ENCODE assay signal across 12 mouse cellular contexts in the genomic region with DNA sequence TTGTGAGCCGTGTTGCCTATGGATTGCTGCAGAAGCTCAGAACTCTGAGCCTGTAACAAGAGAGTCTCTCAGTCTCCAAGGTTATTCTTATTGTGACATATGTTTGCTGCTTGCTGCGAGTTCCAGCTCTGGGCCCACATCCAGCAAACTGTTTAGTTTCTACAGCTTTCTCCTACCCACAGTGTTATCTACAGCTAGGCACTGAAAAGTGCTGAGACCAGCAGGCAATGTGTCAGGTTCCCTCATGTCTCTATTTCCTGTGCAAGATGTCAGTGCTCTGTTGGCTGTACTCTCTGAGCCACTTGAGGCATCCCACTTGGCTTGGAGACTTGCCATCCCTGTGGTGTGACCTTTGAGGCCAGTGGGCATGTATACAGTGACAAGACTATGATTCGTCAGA. TPM values are rescaled to one million over a fixed set of nuclear protein-coding genes. Genes with fewer than 3 reads are reported as not detected.
DNase-seq lines count a peak whose midpoint lies in the region; ATAC-seq lines count a peak whose summit lies in the region.
"Had no signal": no experiment of that assay in that cellular context is flagged by ENCODE, and none has a peak within 500 bp of the region (broad histone marks: within the 10 kb centered on the region; RNA-seq: fewer than 3 reads in every experiment).

No protein-coding gene starts in this region.

- no peaks in the 10 kb centered on the region for H3K4me1 ChIP-seq in heart, embryonic 12.5 days (replicated peaks)
- no peaks in the 10 kb centered on the region for H3K4me1 ChIP-seq in kidney, embryonic 16.5 days (ENCODE audit: insufficient read depth, low read length)
- H3K4me1 ChIP-seq: heart, embryonic 15.5 days had no signal

- H3K27ac ChIP-seq in heart, embryonic 12.5 days (ENCODE audit: poor library complexity, severe bottlenecking): no peak overlapping the region
- H3K27ac ChIP-seq in kidney, embryonic 16.5 days (ENCODE audit: low read length): no peak overlapping the region
- H3K27ac ChIP-seq: heart, embryonic 15.5 days had no signal

- intact Hi-C loops in left cerebral cortex, postnatal 25 days (cut with DNase I): no loop called here

- H3K9me3 ChIP-seq in heart, embryonic 12.5 days (replicated peaks): 0 out of 2 replicates have a peak, but pooled peaks cover 4% of the 10 kb centered on the region
- peaks cover 3% of the 10 kb centered on the region; the same call in 1 of the 2 replicates for H3K9me3 ChIP-seq in kidney, embryonic 16.5 days (ENCODE audit: low read length)
- H3K9me3 ChIP-seq: heart, embryonic 15.5 days had no signal

- ATAC-seq in inflammation-experienced regulatory T-cells, adult 6 months: peak; percentile 65
- no peak for ATAC-seq in heart, embryonic 12.5 days (ENCODE audit: insufficient number of reproducible peaks, low FRiP score)
- ATAC-seq in kidney, embryonic 16.5 days (ENCODE audit: low FRiP score, low TSS enrichment): no peak
- ATAC-seq: Patski had no signal

- no peaks in the 10 kb centered on the region for H3K36me3 ChIP-seq in heart, embryonic 12.5 days
- no peaks in the 10 kb centered on the region for H3K36me3 ChIP-seq in kidney, embryonic 16.5 days (ENCODE audit: insufficient read depth, low read length)
- H3K36me3 ChIP-seq: heart, embryonic 15.5 days had no signal

- H3K27me3 ChIP-seq in heart, embryonic 12.5 days (replicated peaks): no peaks in the 10 kb centered on the region
- no peaks in the 10 kb centered on the region for H3K27me3 ChIP-seq in kidney, embryonic 16.5 days (ENCODE audit: insufficient read depth, low read length)
- H3K27me3 ChIP-seq: heart, embryonic 15.5 days had no signal

- H3K4me3 ChIP-seq in heart, embryonic 12.5 days: no peak overlapping the region
- H3K4me3 ChIP-seq in kidney, embryonic 16.5 days (ENCODE audit: low read length): no peak overlapping the region
- H3K4me3 ChIP-seq: heart, embryonic 15.5 days had no signal

- no peak overlapping the region for H3K9ac ChIP-seq in heart, embryonic 12.5 days
- H3K9ac ChIP-seq in kidney, embryonic 16.5 days (replicated peaks; ENCODE audit: low read length): no peak overlapping the region
- H3K9ac ChIP-seq: heart, embryonic 15.5 days had no signal

- no peak overlapping the region for H3K4me2 ChIP-seq in heart, embryonic 12.5 days
- no peak overlapping the region for H3K4me2 ChIP-seq in kidney, embryonic 16.5 days (replicated peaks; ENCODE audit: low read depth, low read length)
- H3K4me2 ChIP-seq: heart, embryonic 15.5 days had no signal

- DNase-seq in Muller cell, postnatal 12 days (ENCODE audit: inconsistent ontology term): peak; percentile 16
- peak; percentile 57 for DNase-seq in cerebellum, adult 11-12 months
- DNase-seq in left cerebral cortex, postnatal 25 days (ENCODE audit: low spot score in 2 of 2): peak; percentile 59 to 93
- no peak for DNase-seq in gastrocnemius, postnatal 4 days (ENCODE audit: low spot score in 2 of 2)
- DNase-seq: retina, postnatal 1 day had no signal

- 59% methylated on average over 3 of the region's 3 CpGs for WGBS in heart, embryonic 12.5 days
- WGBS in kidney, embryonic 16.5 days: 61% methylated on average over 3 of the region's 3 CpGs

RNA-seq across cellular contexts. Expression of a gene that starts 13.8 kb away (rescaled TPM):
- polyA plus RNA-seq in inflammation-experienced regulatory T-cells, adult 6 months (2017; shearing (Covaris generic)): not detected
- total RNA-seq in left cerebral cortex, postnatal 25 days (2021): under 1 TPM; 0.07 to 0.09 TPM
- not detected for total RNA-seq in gastrocnemius, postnatal 4 days (2021)
- not detected in 2 replicates for polyA plus RNA-seq in heart, embryonic 12.5 days (2016; fragmentation: Nextera tagmentation; extraction: Ambion mirVana)
- 0.06 TPM in 1 of 2 replicates, not detected in the other for polyA plus RNA-seq in kidney, embryonic 16.5 days (2015; fragmentation: Nextera tagmentation; extraction: Ambion mirVana)
- polyA plus RNA-seq: heart, embryonic 15.5 days; kidney, embryonic 14.5 days; liver, embryonic 16.5 days; Patski had no signal

RNA-seq across cellular contexts. Expression of a gene that starts 29.5 kb away (rescaled TPM):
- not detected for polyA plus RNA-seq in inflammation-experienced regulatory T-cells, adult 6 months (2017; shearing (Covaris generic))
- not detected for total RNA-seq in left cerebral cortex, postnatal 25 days (2021)
- total RNA-seq in gastrocnemius, postnatal 4 days (2021): not detected
- not detected in 2 replicates for polyA plus RNA-seq in heart, embryonic 12.5 days (2016; fragmentation: Nextera tagmentation; extraction: Ambion mirVana)
- not detected in 2 replicates for polyA plus RNA-seq in kidney, embryonic 16.5 days (2015; fragmentation: Nextera tagmentation; extraction: Ambion mirVana)
- polyA plus RNA-seq: heart, embryonic 15.5 days; kidney, embryonic 14.5 days; liver, embryonic 16.5 days had no signal

RNA-seq across cellular contexts. Expression of a gene that starts 44.3 kb away (rescaled TPM):
- polyA plus RNA-seq in inflammation-experienced regulatory T-cells, adult 6 months (2017; shearing (Covaris generic)): not detected
- total RNA-seq in left cerebral cortex, postnatal 25 days (2021): not detected
- not detected for total RNA-seq in gastrocnemius, postnatal 4 days (2021)
- not detected in 2 replicates for polyA plus RNA-seq in heart, embryonic 12.5 days (2016; fragmentation: Nextera tagmentation; extraction: Ambion mirVana)
- polyA plus RNA-seq in kidney, embryonic 16.5 days (2015; fragmentation: Nextera tagmentation; extraction: Ambion mirVana): not detected in 2 replicates
- polyA plus RNA-seq: heart, embryonic 15.5 days; kidney, embryonic 14.5 days; liver, embryonic 16.5 days; Patski had no signal

Comparison
In these comparisons a context has a peak if more than half of its experiments do, and no peak if none do; other contexts are left out.
1. DNase-seq: peak in Muller cell, postnatal 12 days (single experiment), cerebellum, adult 11-12 months (single experiment) and left cerebral cortex, postnatal 25 days (2 of 2); none in gastrocnemius, postnatal 4 days (0 of 2).